Mouse (Mus musculus): Measurements from ENCODE around the gene Rpl13a. TPM values are rescaled to one million over a fixed set of nuclear protein-coding genes. Genes with fewer than 3 reads are reported as not detected.

Gene Rpl13a
- polyA plus RNA-seq, 2 experiments: 909 to 1,027 TPM

DNA sequence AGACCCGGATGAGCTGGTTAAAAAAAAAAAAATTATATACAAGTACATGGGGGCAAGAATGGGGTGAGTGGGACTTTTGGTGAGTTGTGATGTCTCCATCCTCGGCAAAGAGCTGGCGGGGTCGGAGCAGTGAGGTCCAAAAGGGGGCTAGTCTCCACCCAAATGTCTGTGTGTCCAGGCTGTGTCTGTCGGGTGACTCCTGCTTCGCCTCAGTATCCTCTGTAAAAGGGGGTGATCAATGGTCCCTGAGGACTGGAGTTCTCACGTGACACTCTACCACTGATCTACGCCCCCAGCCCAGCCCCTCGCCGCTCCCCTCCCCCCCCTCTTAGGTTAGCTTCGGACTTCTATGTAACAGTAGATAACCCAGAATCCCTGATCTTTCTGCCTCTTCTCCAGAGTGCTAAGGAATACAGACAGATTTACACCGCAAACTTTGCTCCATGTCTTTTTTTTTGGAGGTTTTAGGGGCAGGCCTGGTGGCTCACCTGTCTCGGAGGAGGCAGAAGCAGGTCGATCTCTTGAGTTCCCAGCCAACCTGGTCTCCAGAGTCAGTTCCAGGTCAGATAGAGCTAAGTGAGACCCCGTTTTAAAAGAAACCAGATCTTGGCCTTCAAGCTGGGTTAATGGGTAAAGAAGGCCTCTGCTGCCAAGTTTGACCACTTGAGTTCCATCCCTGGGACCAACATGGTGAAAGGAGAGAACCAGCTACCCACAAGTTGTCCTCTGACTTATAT is 1.4 kb upstream of the Rpl13a start:
- H3K27me3 ChIP-seq (ENCODE audit: control insufficient read depth, insufficient read depth, low read length): no peaks in the 10 kb centered on the region
- no peak for ATAC-seq (ENCODE audit: insufficient read depth)
- no peak for DNase-seq (ENCODE audit: low read depth in 3 of 3, low spot score in 3 of 3)
- H3K4me3 ChIP-seq (ENCODE audit: insufficient read depth in 1 of 2, low read depth in 2 of 2, low read length in 2 of 2): peak overlapping the region; percentile 28 to 87; a peak in 2 of 4 replicates
- peaks cover 25% of the 10 kb centered on the region for H3K36me3 ChIP-seq (replicated peaks; ENCODE audit: control insufficient read depth, insufficient read depth, low read depth)
- H3K9me3 ChIP-seq (ENCODE audit: control insufficient read depth, low read length): no peaks in the 10 kb centered on the region
- H3K27ac ChIP-seq: peak overlapping the region; percentile 89
- TF ChIP-seq EP300 (IDR thresholded peaks at IDR 0.05; ENCODE audit: low read depth) (no peak), CTCF (IDR thresholded peaks at IDR 0.05; ENCODE audit: low read depth) (no peak)
- H3K4me1 ChIP-seq (replicated peaks; ENCODE audit: control insufficient read depth in 2 of 2, insufficient read depth in 2 of 2, low read length in 1 of 2): peaks cover 15 to 25% of the 10 kb centered on the region in 2 experiments
- 40% methylated on average over 15 of the region's 15 CpGs for WGBS (ENCODE audit: insufficient replicate concordance)
- peak overlapping the region; percentile 85 for H3K9ac ChIP-seq (replicated peaks)
- peak overlapping the region; percentile 93 for H3K4me2 ChIP-seq (ENCODE audit: low read depth)

DNA sequence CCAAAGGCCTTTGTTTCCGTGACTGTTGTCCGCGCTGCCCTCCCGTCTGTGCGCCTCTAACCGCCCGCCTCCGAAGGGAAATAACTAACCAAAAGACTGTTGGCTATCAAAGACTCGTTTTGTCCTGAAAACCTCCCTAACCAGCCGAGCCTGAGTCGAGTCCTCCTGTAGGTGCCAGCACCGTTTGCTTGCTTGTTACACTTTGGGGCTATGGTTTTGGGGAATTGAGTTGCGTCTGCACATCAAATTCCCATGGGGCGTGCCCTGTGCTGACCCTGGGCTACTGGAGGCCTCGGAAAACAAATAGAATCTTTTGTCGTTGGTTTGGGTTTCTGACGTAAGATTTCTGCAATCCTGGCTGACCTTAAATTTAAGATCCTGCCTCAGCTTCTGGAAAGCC is 757 bp upstream of the Rpl13a start:
- WGBS (ENCODE audit: insufficient replicate concordance): under 1% methylated on average over 17 of the region's 17 CpGs
- TF ChIP-seq EP300 (IDR thresholded peaks at IDR 0.05; ENCODE audit: low read depth): no peak
- TF ChIP-seq CTCF (IDR thresholded peaks at IDR 0.05; ENCODE audit: low read depth): no peak
- ATAC-seq (ENCODE audit: insufficient read depth) (peak; percentile 9), DNase-seq (ENCODE audit: low read depth in 3 of 3, low spot score in 3 of 3) (no peak)
- Histone ChIP-seq H3K4me3 (ENCODE audit: insufficient read depth in 1 of 2, low read depth in 2 of 2, low read length in 2 of 2) (peak overlapping the region; percentile 76 to 87), H3K4me1 (replicated peaks; ENCODE audit: control insufficient read depth in 2 of 2, insufficient read depth in 2 of 2, low read length in 1 of 2) (peaks cover 16 to 24% of the 10 kb centered on the region in 2 experiments), H3K27ac (peak overlapping the region; percentile 89), H3K27me3 (ENCODE audit: control insufficient read depth, insufficient read depth, low read length) (no peaks in the 10 kb centered on the region), H3K9ac (replicated peaks) (peak overlapping the region; percentile 85), H3K36me3 (replicated peaks; ENCODE audit: control insufficient read depth, insufficient read depth, low read depth) (peaks cover 25% of the 10 kb centered on the region), H3K9me3 (ENCODE audit: control insufficient read depth, low read length) (no peaks in the 10 kb centered on the region), H3K4me2 (ENCODE audit: low read depth) (peak overlapping the region; percentile 93)

DNA sequence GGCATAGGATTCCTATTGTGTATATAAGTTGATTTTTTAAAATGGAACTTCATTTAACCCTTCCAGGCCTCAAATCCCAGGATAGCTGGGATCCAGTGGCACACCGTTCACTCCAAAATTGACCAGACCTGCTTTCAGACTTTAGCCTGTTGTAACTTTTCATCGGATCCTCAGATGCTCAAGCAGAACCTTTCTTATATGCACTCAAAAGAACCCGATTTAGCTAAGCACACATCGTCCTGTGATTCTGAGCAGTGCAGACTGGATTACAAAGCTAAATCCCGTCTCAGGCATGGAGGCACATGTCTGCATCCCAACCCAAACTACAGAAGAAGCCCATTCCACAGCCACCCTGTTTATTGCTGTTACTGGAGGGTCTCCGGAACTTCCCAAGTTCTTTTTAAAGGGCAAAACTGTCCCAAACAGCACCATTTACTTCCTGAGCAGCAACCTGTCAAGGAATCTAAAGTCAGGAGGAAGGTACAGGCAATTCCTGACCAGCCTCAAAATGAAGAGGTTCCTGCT is 799 bp downstream of the Rpl13a start:
- TF ChIP-seq CTCF (IDR thresholded peaks at IDR 0.05; ENCODE audit: low read depth): no peak
- TF ChIP-seq EP300 (IDR thresholded peaks at IDR 0.05; ENCODE audit: low read depth): no peak
- H3K27me3 ChIP-seq (ENCODE audit: control insufficient read depth, insufficient read depth, low read length): no peaks in the 10 kb centered on the region
- H3K4me1 ChIP-seq (replicated peaks; ENCODE audit: control insufficient read depth in 2 of 2, insufficient read depth in 2 of 2, low read length in 1 of 2): peaks cover 23 to 28% of the 10 kb centered on the region in 2 experiments
- peak overlapping the region; percentile 94 for H3K9ac ChIP-seq (replicated peaks)
- H3K4me2 ChIP-seq (ENCODE audit: low read depth): peak overlapping the region; percentile 85
- H3K36me3 ChIP-seq (replicated peaks; ENCODE audit: control insufficient read depth, insufficient read depth, low read depth): peaks cover 28% of the 10 kb centered on the region
- H3K9me3 ChIP-seq (ENCODE audit: control insufficient read depth, low read length): no peaks in the 10 kb centered on the region
- DNase-seq (ENCODE audit: low read depth in 3 of 3, low spot score in 3 of 3) (no peak), ATAC-seq (ENCODE audit: insufficient read depth) (no peak)
- peak overlapping the region; percentile 83 for H3K27ac ChIP-seq
- under 1% methylated on average over 6 of the region's 6 CpGs for WGBS (ENCODE audit: insufficient replicate concordance)
- peak overlapping the region; percentile 87 to 91 for H3K4me3 ChIP-seq (ENCODE audit: insufficient read depth in 1 of 2, low read depth in 2 of 2, low read length in 2 of 2)

DNA sequence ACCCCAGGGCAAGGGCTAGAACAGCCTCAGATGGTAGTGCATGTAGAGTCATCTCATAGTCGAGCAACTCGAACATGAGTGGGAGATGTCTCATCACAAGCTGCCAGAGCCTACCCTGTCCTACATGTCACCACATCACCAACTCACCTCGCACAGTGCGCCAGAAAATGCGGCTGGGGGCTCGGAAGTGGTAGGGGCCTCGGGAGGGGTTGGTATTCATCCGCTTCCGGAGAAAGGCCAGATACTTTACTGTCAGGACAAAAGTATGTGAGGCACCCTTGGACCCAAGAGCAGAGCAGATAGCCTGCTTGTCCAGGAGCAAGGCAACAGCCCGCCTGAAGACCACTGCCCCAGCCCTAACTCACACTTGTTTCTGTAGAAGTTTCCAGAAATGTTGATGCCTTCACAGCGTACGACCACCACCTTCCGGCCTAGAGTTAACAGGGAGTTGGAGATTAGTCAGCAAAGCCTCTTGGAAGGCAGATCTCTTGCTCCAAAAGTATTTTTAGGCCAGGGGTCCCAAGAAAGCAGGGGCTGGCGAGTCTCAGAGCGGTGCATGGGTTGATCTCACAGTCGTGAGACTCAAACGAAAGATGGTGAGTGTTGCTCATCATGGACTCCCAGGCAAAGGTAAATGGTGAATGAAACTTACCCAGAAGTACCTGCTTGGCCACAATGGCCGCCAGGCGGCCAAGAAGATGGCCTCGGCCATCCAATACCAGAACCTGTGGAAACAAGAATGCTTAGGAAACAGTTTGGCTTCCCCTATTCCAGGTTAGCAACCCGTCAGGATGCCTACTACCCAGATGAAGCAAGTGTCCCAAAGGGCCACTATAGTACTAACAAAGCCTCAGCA is 1.5 kb downstream of the Rpl13a start:
- 10% methylated on average over 21 of the region's 21 CpGs for WGBS (ENCODE audit: insufficient replicate concordance)
- H3K4me2 ChIP-seq (ENCODE audit: low read depth): peak overlapping the region; percentile 85
- H3K9ac ChIP-seq (replicated peaks): peak overlapping the region; percentile 94
- ATAC-seq (ENCODE audit: insufficient read depth) (no peak), DNase-seq (ENCODE audit: low read depth in 3 of 3, low spot score in 3 of 3) (no peak)
- TF ChIP-seq EP300 (IDR thresholded peaks at IDR 0.05; ENCODE audit: low read depth) (no peak), CTCF (IDR thresholded peaks at IDR 0.05; ENCODE audit: low read depth) (no peak; the same call in 1 of the 2 replicates)
- peak overlapping the region; percentile 83 for H3K27ac ChIP-seq
- H3K9me3 ChIP-seq (ENCODE audit: control insufficient read depth, low read length): no peaks in the 10 kb centered on the region
- peaks cover 23 to 31% of the 10 kb centered on the region in 2 experiments for H3K4me1 ChIP-seq (replicated peaks; ENCODE audit: control insufficient read depth in 2 of 2, insufficient read depth in 2 of 2, low read length in 1 of 2)
- H3K27me3 ChIP-seq (ENCODE audit: control insufficient read depth, insufficient read depth, low read length): no peaks in the 10 kb centered on the region
- peak overlapping the region; percentile 87 to 91 for H3K4me3 ChIP-seq (ENCODE audit: insufficient read depth in 1 of 2, low read depth in 2 of 2, low read length in 2 of 2)
- H3K36me3 ChIP-seq (replicated peaks; ENCODE audit: control insufficient read depth, insufficient read depth, low read depth): peaks cover 35% of the 10 kb centered on the region

Data from liver, embryonic 14.5 days (tissue).